Mouse (Mus musculus) intestine, embryonic 14.5 days (tissue): ENCODE results near the gene Hspa1a. TPM values are rescaled to one million over a fixed set of nuclear protein-coding genes. Genes with fewer than 3 reads are reported as not detected.
"Not testable (repeated sequence)": the region's sequence is repeated elsewhere in the genome, so short reads cannot be mapped to it uniquely, and the experiment has no call there.

ENCODE experiments used
- ATAC-seq: fragments of 200-750 bp; cut with Nextera tagmentation; replicated peaks from 2 replicates; pipeline ENCODE4 v1.8.0; 2017; ENCODE audit warnings: low read depth, moderate number of reproducible peaks, moderate TSS enrichment, moderate library complexity; ENCODE audit not compliant: low FRiP score, low TSS enrichment
- DNase-seq: peaks from one replicate; pipeline ENCODE4 v3.0.0-alpha.2; 2018; ENCODE audit warnings: low spot score
- H3K27ac ChIP-seq: fragments of 300-500 bp; sonication (generic); 2 replicates; pipeline ENCODE4 v1.5.1; 2014; ENCODE audit warnings: low read depth, mild to moderate bottlenecking, control low read depth
- H3K27me3 ChIP-seq: fragments of 300-500 bp; sonication (generic); replicated peaks from 2 replicates; pipeline ENCODE4 v1.6.1; 2014; ENCODE audit warnings: low read length, control low read depth; ENCODE audit not compliant: control insufficient read depth, insufficient read depth
- H3K36me3 ChIP-seq: fragments of 300-500 bp; sonication (generic); 2 replicates; pipeline ENCODE4 v1.6.1; 2014; ENCODE audit warnings: low read length, control low read depth; ENCODE audit not compliant: control insufficient read depth, insufficient read depth
- H3K4me1 ChIP-seq: fragments of 300-500 bp; sonication (generic); replicated peaks from 2 replicates; pipeline ENCODE4 v1.6.1; 2014; ENCODE audit warnings: low read length, control low read depth, mixed read lengths; ENCODE audit not compliant: control insufficient read depth, insufficient read depth
- H3K4me2 ChIP-seq: fragments of 300-500 bp; sonication (generic); 2 replicates; pipeline ENCODE4 v1.6.1; 2014; ENCODE audit warnings: low read length
- H3K4me3 ChIP-seq: fragments of 300-500 bp; sonication (generic); 2 replicates; pipeline ENCODE4 v1.5.1; 2014; ENCODE audit warnings: low read depth, low read length, control low read depth, mixed read lengths
- H3K9ac ChIP-seq: fragments of 300-500 bp; sonication (generic); 2 replicates; pipeline ENCODE4 v1.6.1; 2014; ENCODE audit warnings: mild to moderate bottlenecking, low read length
- H3K9me3 ChIP-seq: fragments of 300-500 bp; sonication (generic); 2 replicates; pipeline ENCODE4 v1.6.1; 2016; ENCODE audit warnings: low read length, control low read depth; ENCODE audit not compliant: control insufficient read depth
- WGBS: fragments of 180-500 bp; shearing (Covaris S2); extraction: QIAGEN DNeasy Blood & Tissue Kit; methylation state at CpG from one replicate; pipeline ENCODE4 v1.1.7; 2014; 5-methylcytosine and 5-hydroxymethylcytosine counted together
- polyA plus RNA-seq: library from polyadenylated mRNA; unstranded; fragments of >200 nt; fragmentation: Nextera tagmentation; extraction: Ambion mirVana; gene quantifications from 2 replicates; pipeline ENCODE4 v1.2.1, GENCODE M21; 2014

The Hspa1a gene
- polyA plus RNA-seq, 1 experiment from 2014 or later: 3.5 TPM

GRCm38 (mm10) chr17:35003022-35003838 is 31.3 kb upstream of the Hspa1a start:
- Histone ChIP-seq H3K9ac (peak overlapping the region; percentile 92; the same call in 1 of the 2 replicates), H3K36me3 (peaks cover 47% of the 10 kb centered on the region), H3K4me2 (peak overlapping the region; percentile 90), H3K27me3 (no peaks in the 10 kb centered on the region), H3K9me3 (no peaks in the 10 kb centered on the region), H3K4me1 (peaks cover 25% of the 10 kb centered on the region), H3K4me3 (peak overlapping the region; percentile 87; the same call in 1 of the 2 replicates), H3K27ac (no peak overlapping the region; the same call in 1 of the 2 replicates)
- DNase-seq (no peak), ATAC-seq (no peak)
- whole genome bisulfite sequencing: 55% methylated on average over 9 of the region's 9 CpGs

GRCm38 (mm10) chr17:35002153-35002865 is 30.4 kb upstream of the Hspa1a start:
- Histone ChIP-seq H3K4me3 (peak overlapping the region; percentile 87), H3K4me2 (peak overlapping the region; percentile 90), H3K9ac (peak overlapping the region; percentile 92), H3K9me3 (no peaks in the 10 kb centered on the region), H3K4me1 (peaks cover 25% of the 10 kb centered on the region), H3K27ac (peak overlapping the region; percentile 92; the same call in 1 of the 2 replicates), H3K27me3 (no peaks in the 10 kb centered on the region), H3K36me3 (peaks cover 45% of the 10 kb centered on the region)
- 7% methylated on average over 12 of the region's 12 CpGs for WGBS
- ATAC-seq: no peak
- DNase-seq: no peak

- Histone ChIP-seq H3K27ac (peak overlapping the region; percentile 92), H3K4me1 (peaks cover 29% of the 10 kb centered on the region), H3K9ac (peak overlapping the region; percentile 92), H3K4me3 (peak overlapping the region; percentile 87), H3K9me3 (no peaks in the 10 kb centered on the region), H3K4me2 (peak overlapping the region; percentile 90), H3K27me3 (no peaks in the 10 kb centered on the region), H3K36me3 (peaks cover 39% of the 10 kb centered on the region)
- DNase-seq (no peak), ATAC-seq (no peak; the same call in 1 of the 2 replicates)
- 0% methylated on average over 35 of the region's 35 CpGs for whole genome bisulfite sequencing
Observed at GRCm38 (mm10) chr17:35001452-35002152, 29.6 kb upstream of the Hspa1a start.

- Histone ChIP-seq H3K27ac (peak within 1 kb of the TSS; percentile 92), H3K4me1 (peaks cover 29% of the 10 kb centered on the region), H3K36me3 (peaks cover 33% of the 10 kb centered on the region), H3K9ac (peak within 1 kb of the TSS; percentile 92), H3K4me2 (peak within 1 kb of the TSS; percentile 90), H3K4me3 (peak within 1 kb of the TSS; percentile 87), H3K9me3 (no peaks in the 10 kb centered on the region), H3K27me3 (no peaks in the 10 kb centered on the region)
- DNase-seq (peak; percentile 98), ATAC-seq (peak; percentile 93)
- under 1% methylated on average over 82 of the region's 83 CpGs for WGBS
Observed at GRCm38 (mm10) chr17:35000717-35001451, 28.9 kb upstream of the Hspa1a start, which contains the start of gene Vars. Gene Vars (plus strand): TSS chr17:35000987.

GRCm38 (mm10) chr17:34999871-35000716 is 28.1 kb upstream of the Hspa1a start:
- peak overlapping the region; percentile 92 for H3K27ac ChIP-seq
- peak; percentile 75 for DNase-seq
- H3K4me2 ChIP-seq: peak overlapping the region; percentile 90
- H3K9ac ChIP-seq: peak overlapping the region; percentile 92
- not testable (repeated sequence) for ATAC-seq, H3K9me3 ChIP-seq, H3K27me3 ChIP-seq
- WGBS: 16% methylated on average over 29 of the region's 32 CpGs
- H3K4me3 ChIP-seq: peak overlapping the region; percentile 87
- peaks cover 29% of the 10 kb centered on the region for H3K4me1 ChIP-seq
- H3K36me3 ChIP-seq: peaks cover 25% of the 10 kb centered on the region

- DNase-seq (no peak), ATAC-seq (no peak)
- Histone ChIP-seq H3K4me2 (peak overlapping the region; percentile 90), H3K4me3 (peak overlapping the region; percentile 32; the same call in 1 of the 2 replicates), H3K27ac (no peak overlapping the region), H3K27me3 (no peaks in the 10 kb centered on the region), H3K4me1 (peaks cover 29% of the 10 kb centered on the region), H3K9me3 (no peaks in the 10 kb centered on the region), H3K9ac (no peak overlapping the region), H3K36me3 (peaks cover 13% of the 10 kb centered on the region; the same call in 1 of the 2 replicates)
- 94% methylated on average over 15 of the region's 15 CpGs for WGBS
Observed at GRCm38 (mm10) chr17:34998526-34999430, 26.8 kb upstream of the Hspa1a start.

- peaks cover 13% of the 10 kb centered on the region; the same call in 1 of the 2 replicates for H3K36me3 ChIP-seq
- no peak for ATAC-seq
- H3K27ac ChIP-seq: no peak overlapping the region
- H3K9ac ChIP-seq: no peak overlapping the region
- WGBS: 83% methylated on average over 5 of the region's 5 CpGs
- no peaks in the 10 kb centered on the region for H3K27me3 ChIP-seq
- H3K4me1 ChIP-seq: peaks cover 15% of the 10 kb centered on the region
- no peaks in the 10 kb centered on the region for H3K9me3 ChIP-seq
- H3K4me3 ChIP-seq: no peak overlapping the region
- H3K4me2 ChIP-seq: 0 out of 2 replicates have a peak overlapping the region, but pooled peaks have one; percentile 15
- DNase-seq: no peak
Observed at GRCm38 (mm10) chr17:34997142-34997483, 25.2 kb upstream of the Hspa1a start.
